Mouse (Mus musculus): ENCODE data around the gene Mcm2. TPM values are rescaled to one million over a fixed set of nuclear protein-coding genes. Genes with fewer than 3 reads are reported as not detected.

The Mcm2 gene
- polyA plus RNA-seq, 1 experiment from 2014 or later: 305 TPM

DNA sequence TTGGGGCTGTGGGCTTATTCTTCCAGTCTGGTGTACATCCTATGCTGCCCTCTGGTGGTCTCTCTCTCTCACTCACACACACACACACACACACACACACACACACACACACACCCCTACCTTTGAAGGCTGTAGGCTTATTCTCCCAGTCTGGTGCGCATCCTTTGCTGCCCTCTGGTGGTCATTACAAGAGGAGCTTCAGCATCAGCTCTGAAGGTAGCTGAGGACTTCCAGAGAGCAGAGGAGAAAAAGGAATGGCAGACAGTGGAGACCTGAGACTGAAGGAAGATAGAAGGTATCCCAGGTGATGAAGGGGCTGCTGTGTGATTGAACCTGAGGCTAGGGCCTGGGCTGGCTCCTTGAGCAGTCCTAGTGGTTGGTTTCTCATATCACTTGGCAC, 17.6 kb upstream of the Mcm2 start:
- 59% methylated on average over 1 of the region's 1 CpGs for WGBS
- Histone ChIP-seq H3K27ac (0 out of 2 replicates have a peak overlapping the region, but pooled peaks have one; percentile 21), H3K4me3 (no peak overlapping the region), H3K4me1 (0 out of 2 replicates have a peak, but pooled peaks cover 4% of the 10 kb centered on the region), H3K36me3 (replicated peaks) (peaks cover 14% of the 10 kb centered on the region), H3K9me3 (no peaks in the 10 kb centered on the region), H3K27me3 (ENCODE audit: poor library complexity, severe bottlenecking) (no peaks in the 10 kb centered on the region)
- no peak for DNase-seq (ENCODE audit: extremely low spot score, low spot score)

DNA sequence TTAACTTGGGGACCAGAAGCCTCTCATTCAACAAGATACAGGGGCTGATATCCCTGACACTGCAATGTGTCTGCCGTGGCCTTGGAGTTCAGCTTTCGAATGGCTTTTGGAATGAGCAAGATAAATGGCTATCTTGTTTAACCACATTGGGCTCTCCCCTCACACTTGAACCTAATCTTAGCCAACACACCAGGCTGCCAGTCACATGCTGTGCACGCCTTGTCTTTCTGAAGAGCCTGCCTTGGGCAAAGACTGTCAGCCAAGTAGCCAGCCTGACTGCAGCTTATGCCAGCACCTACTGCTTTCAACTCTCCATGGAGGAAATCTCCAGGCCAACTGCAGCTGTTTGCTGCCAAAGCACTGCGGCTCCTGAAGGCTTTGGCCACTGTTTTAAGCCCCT, 16.9 kb upstream of the Mcm2 start:
- H3K4me1 ChIP-seq: 0 out of 2 replicates have a peak, but pooled peaks cover 4% of the 10 kb centered on the region
- H3K36me3 ChIP-seq (replicated peaks): peaks cover 20% of the 10 kb centered on the region
- no peak overlapping the region for H3K4me3 ChIP-seq
- DNase-seq (ENCODE audit: extremely low spot score, low spot score): no peak
- 0 out of 2 replicates have a peak overlapping the region, but pooled peaks have one; percentile 21 for H3K27ac ChIP-seq
- H3K9me3 ChIP-seq: no peaks in the 10 kb centered on the region
- 89% methylated on average over 4 of the region's 4 CpGs for WGBS
- no peaks in the 10 kb centered on the region for H3K27me3 ChIP-seq (ENCODE audit: poor library complexity, severe bottlenecking)

- 83% methylated on average over 5 of the region's 5 CpGs for WGBS
- no peak overlapping the region for H3K4me3 ChIP-seq
- 0 out of 2 replicates have a peak overlapping the region, but pooled peaks have one; percentile 1 for H3K27ac ChIP-seq
- H3K27me3 ChIP-seq (ENCODE audit: poor library complexity, severe bottlenecking): no peaks in the 10 kb centered on the region
- no peaks in the 10 kb centered on the region for H3K9me3 ChIP-seq
- DNase-seq (ENCODE audit: extremely low spot score, low spot score): no peak
- peaks cover 28% of the 10 kb centered on the region for H3K36me3 ChIP-seq (replicated peaks)
- H3K4me1 ChIP-seq: 0 out of 2 replicates have a peak, but pooled peaks cover 4% of the 10 kb centered on the region
Measured at GRCm38 (mm10) chr6:88914799-88915198, 16.2 kb upstream of the Mcm2 start.

- DNase-seq (ENCODE audit: extremely low spot score, low spot score): no peak
- no peaks in the 10 kb centered on the region for H3K4me1 ChIP-seq
- H3K36me3 ChIP-seq (replicated peaks): peaks cover 39% of the 10 kb centered on the region
- no peaks in the 10 kb centered on the region for H3K9me3 ChIP-seq
- no peaks in the 10 kb centered on the region for H3K27me3 ChIP-seq (ENCODE audit: poor library complexity, severe bottlenecking)
- no peak overlapping the region for H3K27ac ChIP-seq
- no peak overlapping the region for H3K4me3 ChIP-seq
Measured at GRCm38 (mm10) chr6:88913440-88913839, 14.9 kb upstream of the Mcm2 start.

DNA sequence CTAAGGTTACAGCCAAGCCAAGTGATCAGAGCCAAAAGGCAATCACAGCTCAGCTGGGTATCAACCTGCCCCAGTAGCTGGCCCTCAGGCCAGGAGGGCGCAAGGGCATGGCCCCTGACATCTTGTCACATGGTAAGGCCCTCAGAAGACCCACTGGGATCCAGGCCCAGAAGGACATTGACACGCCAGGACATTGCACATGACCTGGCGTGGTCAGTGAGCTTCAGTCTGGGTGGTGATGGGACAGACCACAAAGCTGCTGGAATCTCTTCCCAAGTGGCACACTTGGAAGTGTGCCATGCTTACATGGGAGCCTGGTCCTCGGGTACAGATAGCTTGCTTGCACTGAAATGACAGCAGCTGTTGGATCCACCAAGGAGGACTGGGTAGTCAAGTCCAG, 14.4 kb upstream of the Mcm2 start:
- Histone ChIP-seq H3K27me3 (ENCODE audit: poor library complexity, severe bottlenecking) (no peaks in the 10 kb centered on the region), H3K4me3 (no peak overlapping the region), H3K36me3 (replicated peaks) (peaks cover 43% of the 10 kb centered on the region), H3K9me3 (no peaks in the 10 kb centered on the region), H3K4me1 (no peaks in the 10 kb centered on the region), H3K27ac (no peak overlapping the region)
- 85% methylated on average over 4 of the region's 4 CpGs for WGBS
- no peak for DNase-seq (ENCODE audit: extremely low spot score, low spot score)

DNA sequence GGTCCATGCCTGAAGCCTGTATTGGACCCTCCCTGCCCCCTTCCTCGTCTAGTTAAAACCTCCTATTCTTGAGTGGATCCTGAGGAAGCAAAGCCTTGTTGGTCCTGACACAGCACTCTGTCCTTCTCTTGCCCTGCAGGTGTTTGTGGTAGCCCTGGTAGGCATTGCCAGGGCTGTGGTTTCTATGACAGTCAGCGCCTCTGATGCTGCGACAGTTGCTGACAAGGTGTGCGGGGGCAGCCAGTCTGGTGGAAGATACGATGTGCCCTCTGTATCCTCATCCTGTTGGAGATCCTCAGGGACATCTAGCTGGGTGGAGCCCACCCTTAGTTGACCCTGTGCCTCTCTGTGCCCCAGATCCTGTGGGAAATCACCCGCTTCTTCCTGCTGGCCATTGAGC, 10.6 kb upstream of the Mcm2 start:
- H3K9me3 ChIP-seq: no peaks in the 10 kb centered on the region
- 91% methylated on average over 6 of the region's 6 CpGs for WGBS
- peaks cover 50% of the 10 kb centered on the region for H3K36me3 ChIP-seq (replicated peaks)

DNA sequence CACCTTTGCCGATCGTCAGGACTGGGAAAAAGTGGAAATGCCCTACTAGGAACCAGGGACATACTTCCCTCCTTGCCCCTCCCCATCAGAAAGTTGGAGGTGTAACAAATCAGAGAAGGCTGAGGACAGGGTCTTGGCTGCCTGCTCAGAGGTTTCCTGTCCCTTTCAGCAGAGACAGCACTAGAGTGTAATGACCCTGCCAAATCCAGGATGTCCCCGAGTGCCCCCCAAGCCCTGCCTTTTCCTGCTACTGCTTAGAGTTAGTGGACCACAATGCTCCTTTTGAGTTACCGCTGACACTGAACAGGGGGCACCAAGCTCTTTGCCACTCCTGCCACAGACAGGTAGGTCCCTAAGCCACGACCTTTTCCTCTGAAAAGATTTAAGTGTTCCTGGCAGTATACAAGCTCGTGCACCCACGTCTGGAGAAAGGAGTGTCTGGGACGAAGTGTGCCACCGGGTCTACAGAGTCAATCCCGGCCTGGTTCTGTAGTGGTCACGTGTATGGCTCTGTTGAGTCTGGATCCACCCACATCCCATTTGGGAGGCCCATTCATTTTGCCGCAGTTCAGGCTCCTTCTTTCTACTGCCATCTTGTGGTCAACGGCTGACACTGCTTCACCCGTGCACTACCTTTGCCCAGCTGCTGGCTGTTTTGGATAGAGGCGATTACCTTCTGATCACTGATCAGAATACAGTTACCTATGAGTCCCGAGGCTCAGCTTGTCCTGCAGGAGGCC, 8.0 kb upstream of the Mcm2 start:
- peak; percentile 72 for DNase-seq (ENCODE audit: extremely low spot score, low spot score)
- Histone ChIP-seq H3K27ac (peak overlapping the region; percentile 53; the same call in 1 of the 2 replicates), H3K27me3 (ENCODE audit: poor library complexity, severe bottlenecking) (no peaks in the 10 kb centered on the region), H3K4me1 (peaks cover 53% of the 10 kb centered on the region), H3K4me3 (peak overlapping the region; percentile 27; the same call in 1 of the 2 replicates), H3K36me3 (replicated peaks) (peaks cover 39% of the 10 kb centered on the region), H3K9me3 (no peaks in the 10 kb centered on the region)
- 20% methylated on average over 16 of the region's 16 CpGs for WGBS

More for the DNA sequence above, 10.6 kb upstream of the Mcm2 start:
- H3K4me1 ChIP-seq: peaks cover 33% of the 10 kb centered on the region
- no peak overlapping the region for H3K27ac ChIP-seq
- H3K4me3 ChIP-seq: no peak overlapping the region
- no peaks in the 10 kb centered on the region for H3K27me3 ChIP-seq (ENCODE audit: poor library complexity, severe bottlenecking)
- DNase-seq (ENCODE audit: extremely low spot score, low spot score): no peak

DNA sequence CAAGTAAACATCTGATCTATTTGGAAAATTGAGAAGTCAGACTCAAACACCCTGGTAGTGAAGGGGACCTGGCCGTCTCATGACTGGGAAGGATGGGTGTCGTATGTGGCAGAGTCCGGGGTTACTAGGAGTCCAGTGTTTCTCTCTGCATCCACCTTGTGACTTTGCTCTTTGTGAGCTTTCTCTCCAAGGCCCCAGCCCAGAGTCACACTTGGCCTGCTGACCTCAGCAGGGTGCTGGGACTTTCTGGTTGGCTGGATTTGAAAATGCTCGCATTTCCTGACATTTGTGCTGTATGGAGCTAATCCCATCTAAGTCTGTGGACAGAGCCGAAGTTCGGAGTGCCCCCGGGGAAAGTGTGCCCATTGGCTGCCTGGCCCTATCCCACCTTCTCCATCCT, 6.5 kb upstream of the Mcm2 start:
- H3K27ac ChIP-seq: 0 out of 2 replicates have a peak overlapping the region, but pooled peaks have one; percentile 20
- H3K27me3 ChIP-seq (ENCODE audit: poor library complexity, severe bottlenecking): no peaks in the 10 kb centered on the region
- no peaks in the 10 kb centered on the region for H3K9me3 ChIP-seq
- H3K4me1 ChIP-seq: peaks cover 61% of the 10 kb centered on the region
- no peak for DNase-seq (ENCODE audit: extremely low spot score, low spot score)
- H3K36me3 ChIP-seq (replicated peaks): peaks cover 24% of the 10 kb centered on the region
- H3K4me3 ChIP-seq: no peak overlapping the region
- 84% methylated on average over 7 of the region's 7 CpGs for WGBS

DNA sequence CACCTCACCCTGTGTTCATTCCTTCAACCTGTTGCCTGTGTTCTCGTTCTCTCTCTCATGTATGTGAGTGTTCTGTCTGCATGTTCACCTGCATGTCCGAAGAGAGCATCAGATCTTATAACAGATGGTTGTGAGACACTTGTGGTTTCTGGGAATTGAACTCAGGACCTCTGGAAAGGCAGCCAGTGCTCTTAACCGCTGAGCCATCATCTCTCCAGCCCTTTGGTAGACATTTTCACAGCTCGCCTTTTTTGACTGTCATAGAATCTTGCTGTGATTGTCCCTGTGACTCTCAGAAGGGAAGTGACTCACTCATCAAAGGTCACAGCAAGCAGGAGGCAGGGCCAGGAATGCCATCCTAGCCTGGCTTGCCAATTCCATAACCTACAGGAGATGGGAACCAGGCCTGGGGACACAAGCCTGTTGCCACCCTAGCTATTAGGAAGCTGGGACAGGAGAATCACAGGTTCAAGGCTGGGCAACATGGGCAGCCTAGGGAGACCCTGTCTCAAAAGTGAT, 5.9 kb upstream of the Mcm2 start:
- no peak overlapping the region for H3K27ac ChIP-seq
- peaks cover 19% of the 10 kb centered on the region for H3K36me3 ChIP-seq (replicated peaks)
- H3K9me3 ChIP-seq: no peaks in the 10 kb centered on the region
- peaks cover 61% of the 10 kb centered on the region for H3K4me1 ChIP-seq
- no peak for DNase-seq (ENCODE audit: extremely low spot score, low spot score)
- H3K27me3 ChIP-seq (ENCODE audit: poor library complexity, severe bottlenecking): no peaks in the 10 kb centered on the region
- H3K4me3 ChIP-seq: no peak overlapping the region
- 86% methylated on average over 4 of the region's 4 CpGs for WGBS

DNA sequence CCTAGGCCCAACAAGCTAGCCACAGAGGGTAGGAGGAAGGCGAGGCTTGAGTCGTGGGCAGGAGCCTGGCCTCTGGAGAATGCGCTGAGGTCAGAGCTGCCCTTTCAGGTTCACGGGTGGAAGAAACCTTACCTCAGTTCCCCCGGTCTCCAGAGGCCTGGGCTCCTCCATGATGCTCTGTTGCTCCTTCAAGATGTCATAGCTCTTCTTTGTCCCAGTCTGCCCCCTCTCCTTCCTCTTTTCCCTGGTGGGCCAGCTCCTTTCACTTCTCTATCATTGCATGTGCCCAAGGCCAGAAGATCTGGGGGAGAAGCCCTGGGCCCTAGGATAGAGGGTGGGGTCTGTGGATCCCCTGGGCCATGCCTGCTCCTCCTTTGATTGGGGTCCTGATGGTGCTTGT, 5.1 kb upstream of the Mcm2 start:
- DNase-seq (ENCODE audit: extremely low spot score, low spot score): no peak
- peaks cover 12% of the 10 kb centered on the region for H3K36me3 ChIP-seq (replicated peaks)
- 85% methylated on average over 5 of the region's 5 CpGs for WGBS
- no peaks in the 10 kb centered on the region for H3K9me3 ChIP-seq
- no peaks in the 10 kb centered on the region for H3K27me3 ChIP-seq (ENCODE audit: poor library complexity, severe bottlenecking)
- H3K4me1 ChIP-seq: peaks cover 67% of the 10 kb centered on the region
- 0 out of 2 replicates have a peak overlapping the region, but pooled peaks have one; percentile 20 for H3K27ac ChIP-seq
- peak overlapping the region; percentile 74 for H3K4me3 ChIP-seq

GRCm38 (mm10) chr6:88901947-88902820, 3.6 kb upstream of the Mcm2 start, which contains the start of gene Tpra1:
TSS of gene Tpra1 (plus strand) at chr6:88902251.
- WGBS: under 1% methylated on average over 66 of the region's 66 CpGs
- H3K4me3 ChIP-seq: peak within 1 kb of the TSS; percentile 74
- H3K27me3 ChIP-seq (ENCODE audit: poor library complexity, severe bottlenecking): no peaks in the 10 kb centered on the region
- DNase-seq (ENCODE audit: extremely low spot score, low spot score): peak; percentile 96
- H3K36me3 ChIP-seq (replicated peaks): peaks cover 2% of the 10 kb centered on the region
- peaks cover 69% of the 10 kb centered on the region for H3K4me1 ChIP-seq
- H3K27ac ChIP-seq: peak within 1 kb of the TSS; percentile 90
- H3K9me3 ChIP-seq: no peaks in the 10 kb centered on the region

- Histone ChIP-seq H3K27me3 (ENCODE audit: poor library complexity, severe bottlenecking) (no peaks in the 10 kb centered on the region), H3K4me1 (peaks cover 69% of the 10 kb centered on the region), H3K9me3 (no peaks in the 10 kb centered on the region), H3K36me3 (replicated peaks) (peaks cover 10% of the 10 kb centered on the region), H3K27ac (peak overlapping the region; percentile 90), H3K4me3 (peak overlapping the region; percentile 74)
- WGBS: 1% methylated on average over 5 of the region's 5 CpGs
- DNase-seq (ENCODE audit: extremely low spot score, low spot score): peak; percentile 34
Measured at GRCm38 (mm10) chr6:88901471-88901870, 2.9 kb upstream of the Mcm2 start.
